Mouse (Mus musculus) left cerebral cortex, postnatal 10 days (tissue): Measurements from ENCODE around the gene Ror2. TPM values are rescaled to one million over a fixed set of nuclear protein-coding genes. Genes with fewer than 3 reads are reported as not detected.

Source experiments
- total RNA-seq, 2 experiments: library from RNA; stranded (reverse); gene quantifications; 2 replicates each; pipeline ENCODE4 v1.2.3; 2021

The Ror2 gene
- total RNA-seq, 2 experiments from 2014 or later, result 1.8 to 2.1 TPM

Other genes with a start within 250 kb of the Ror2 start
- gene Sptlc1, start 91.3 kb upstream of the Ror2 start, total RNA-seq, result 10 to 100 TPM; 26.2 to 26.8 TPM
- gene Msx2, start 186.9 kb upstream of the Ror2 start, total RNA-seq, result under 1 TPM; 0.30 to 0.59 TPM